Mouse (Mus musculus) MEL (cell line): ENCODE results near the gene Stim1. TPM values are rescaled to one million over a fixed set of nuclear protein-coding genes. Genes with fewer than 3 reads are reported as not detected.

Experiments
- DNase-seq: peaks from one replicate; pipeline ENCODE4 v3.0.0; 2011; ENCODE audit warnings: low read depth, low spot score
- H3K27ac ChIP-seq: 2 replicates; pipeline ENCODE4 v1.5.1; 2012; ENCODE audit warnings: low read depth, mild to moderate bottlenecking, control low read depth, low read length, moderate library complexity; ENCODE audit not compliant: control insufficient read depth
- H3K27me3 ChIP-seq, 2 experiments: fragments of 150-350 bp in 1 of 2; sonication (generic) in 1 of 2; 2 replicates each; pipeline ENCODE4 v1.6.1; 2012; ENCODE audit warnings: low read length in 2 of 2, mild to moderate bottlenecking in 2 of 2, improper control_type of control experiment in 1 of 2, moderate library complexity in 1 of 2; ENCODE audit not compliant: insufficient read depth in 2 of 2, control insufficient read depth in 1 of 2
- H3K36me3 ChIP-seq, 2 experiments: 2 replicates each; pipeline ENCODE4 v1.6.1; 2012 to 2014; ENCODE audit warnings: low read length in 2 of 2, improper control_type of control experiment in 1 of 2, inconsistent platforms in 1 of 2, mild to moderate bottlenecking in 1 of 2; ENCODE audit not compliant: insufficient read depth in 2 of 2, control insufficient read depth in 1 of 2
- H3K4me1 ChIP-seq, 2 experiments: fragments of 150-350 bp in 1 of 2; sonication (generic) in 1 of 2; 2 replicates each; pipeline ENCODE4 v1.6.1; 2012; ENCODE audit warnings: low read length in 2 of 2, improper control_type of control experiment in 1 of 2, mild to moderate bottlenecking in 1 of 2; ENCODE audit not compliant: insufficient read depth in 2 of 2, control insufficient read depth in 1 of 2
- H3K4me3 ChIP-seq, 2 experiments: fragments of 150-350 bp in 1 of 2; sonication (generic) in 1 of 2; 2 replicates each; pipeline ENCODE4 v1.5.1; 2012; ENCODE audit warnings: low read depth in 2 of 2, low read length in 2 of 2, mild to moderate bottlenecking in 2 of 2, moderate library complexity in 2 of 2, control low read depth in 1 of 2, improper control_type of control experiment in 1 of 2; ENCODE audit not compliant: control insufficient read depth in 1 of 2, insufficient read depth in 1 of 2
- H3K79me2 ChIP-seq: 2 replicates; pipeline ENCODE4 v1.6.1; 2012; ENCODE audit warnings: mild to moderate bottlenecking, low read length, moderate library complexity; ENCODE audit not compliant: control insufficient read depth, poor library complexity, insufficient read depth
- H3K9ac ChIP-seq: 2 replicates; pipeline ENCODE4 v1.6.1; 2012; ENCODE audit warnings: low read depth, mild to moderate bottlenecking, control low read depth, low read length, moderate library complexity; ENCODE audit not compliant: control insufficient read depth, poor library complexity, severe bottlenecking
- H3K9me3 ChIP-seq: fragments of 150-350 bp; sonication (generic); replicated peaks from 2 replicates; pipeline ENCODE4 v1.6.1; 2012; ENCODE audit warnings: mild to moderate bottlenecking, low read length, improper control_type of control experiment, moderate library complexity; ENCODE audit not compliant: insufficient read depth
- BHLHE40 ChIP-seq: IDR thresholded peaks from 2 replicates; pipeline ENCODE4 v1.6.1; 2012; ENCODE audit warnings: low read depth, mild to moderate bottlenecking, inconsistent platforms, low read length, improper control_type of control experiment, borderline replicate concordance
- CHD1 ChIP-seq: IDR thresholded peaks from 2 replicates; pipeline ENCODE4 v1.6.1; 2012; ENCODE audit warnings: low read depth, mild to moderate bottlenecking, inconsistent platforms, low read length, improper control_type of control experiment
- E2F4 ChIP-seq: IDR thresholded peaks from 2 replicates; pipeline ENCODE4 v1.6.1; 2011; ENCODE audit warnings: low read depth, low read length, improper control_type of control experiment, borderline replicate concordance
- ELF1 ChIP-seq: IDR thresholded peaks from 2 replicates; pipeline ENCODE4 v1.6.1; 2014; ENCODE audit warnings: low read depth, mild to moderate bottlenecking, inconsistent platforms, low read length, improper control_type of control experiment, moderate library complexity
- EP300 ChIP-seq, 2 experiments: IDR thresholded peaks; 2 replicates each; pipeline ENCODE4 v1.6.1; 2011; ENCODE audit warnings: improper control_type of control experiment in 2 of 2, low read length in 2 of 2, low read depth in 1 of 2, mild to moderate bottlenecking in 1 of 2
- ETS1 ChIP-seq: IDR thresholded peaks from 2 replicates; pipeline ENCODE4 v1.6.1; 2012; ENCODE audit warnings: low read depth, mild to moderate bottlenecking, inconsistent platforms, low read length, improper control_type of control experiment, moderate library complexity
- GATA1 ChIP-seq: IDR thresholded peaks from 2 replicates; pipeline ENCODE4 v1.6.1; 2011; ENCODE audit warnings: low read depth, low read length, improper control_type of control experiment
- JUND ChIP-seq: IDR thresholded peaks from 2 replicates; pipeline ENCODE4 v1.6.1; 2011; ENCODE audit warnings: low read depth, mild to moderate bottlenecking, improper control_type of control experiment, low read length
- KAT2A ChIP-seq: conservative IDR thresholded peaks from 2 replicates; pipeline ENCODE4 v1.6.1; 2012; ENCODE audit warnings: low read depth, low read length, improper control_type of control experiment, inconsistent platforms
- MAFK ChIP-seq: IDR thresholded peaks from 2 replicates; pipeline ENCODE4 v1.6.1; 2011; ENCODE audit warnings: low read depth, mild to moderate bottlenecking, low read length, improper control_type of control experiment, borderline replicate concordance
- MAX ChIP-seq: IDR thresholded peaks from 2 replicates; pipeline ENCODE4 v1.6.1; 2011; ENCODE audit warnings: low read length, improper control_type of control experiment
- MXI1 ChIP-seq: IDR thresholded peaks from 2 replicates; pipeline ENCODE4 v1.6.1; 2011; ENCODE audit warnings: mild to moderate bottlenecking, low read depth, low read length, improper control_type of control experiment
- MYC ChIP-seq: IDR thresholded peaks from 2 replicates; pipeline ENCODE4 v1.6.1; 2011; ENCODE audit warnings: low read depth, mild to moderate bottlenecking, low read length, improper control_type of control experiment, moderate library complexity
- NRF1 ChIP-seq: IDR thresholded peaks from 2 replicates; pipeline ENCODE4 v1.6.1; 2014; ENCODE audit warnings: low read depth, mild to moderate bottlenecking, inconsistent platforms, low read length, improper control_type of control experiment, moderate library complexity; ENCODE audit not compliant: poor library complexity, insufficient read depth, severe bottlenecking
- POLR2A ChIP-seq, 2 experiments: IDR thresholded peaks; 2 replicates each; pipeline ENCODE4 v1.6.1; 2011 to 2012; ENCODE audit warnings: low read length in 2 of 2, mild to moderate bottlenecking in 2 of 2, control low read depth in 1 of 2, improper control_type of control experiment in 1 of 2, low read depth in 1 of 2, moderate library complexity in 1 of 2; ENCODE audit not compliant: control insufficient read depth in 1 of 2, insufficient read depth in 1 of 2, poor library complexity in 1 of 2
- POLR2AphosphoS5 ChIP-seq: IDR thresholded peaks from 2 replicates; pipeline ENCODE4 v1.6.1; 2012; ENCODE audit warnings: low read depth, borderline replicate concordance, mild to moderate bottlenecking, inconsistent platforms, low read length, moderate library complexity, mixed read lengths
- RAD21 ChIP-seq: IDR thresholded peaks from 2 replicates; pipeline ENCODE4 v1.6.1; 2011; ENCODE audit warnings: mild to moderate bottlenecking, low read depth, low read length, improper control_type of control experiment
- SIN3A ChIP-seq: IDR thresholded peaks from 2 replicates; pipeline ENCODE4 v1.6.1; 2012; ENCODE audit warnings: low read length, improper control_type of control experiment, inconsistent platforms
- SMC3 ChIP-seq: IDR thresholded peaks from 2 replicates; pipeline ENCODE4 v1.6.1; 2011; ENCODE audit warnings: low read depth, low read length, improper control_type of control experiment
- TBP ChIP-seq: IDR thresholded peaks from 2 replicates; pipeline ENCODE4 v1.8.0; 2011; ENCODE audit warnings: low read depth, low read length, improper control_type of control experiment
- TCF12 ChIP-seq: IDR thresholded peaks from 2 replicates; pipeline ENCODE4 v1.6.1; 2014; ENCODE audit warnings: low read depth, mild to moderate bottlenecking, inconsistent platforms, low read length, improper control_type of control experiment, moderate library complexity
- USF1 ChIP-seq: IDR thresholded peaks from 2 replicates; pipeline ENCODE4 v1.6.1; 2014; ENCODE audit warnings: low read depth, mild to moderate bottlenecking, inconsistent platforms, low read length, improper control_type of control experiment, moderate library complexity
- USF2 ChIP-seq, 2 experiments: IDR thresholded peaks; 2 replicates each; pipeline ENCODE4 v1.6.1; 2011 to 2012; ENCODE audit warnings: improper control_type of control experiment in 2 of 2, low read length in 2 of 2, borderline replicate concordance in 1 of 2, inconsistent platforms in 1 of 2, low read depth in 1 of 2, mild to moderate bottlenecking in 1 of 2; ENCODE audit not compliant: insufficient read depth in 1 of 2
- ZKSCAN1 ChIP-seq: IDR thresholded peaks from 2 replicates; pipeline ENCODE4 v1.6.1; 2012; ENCODE audit warnings: low read depth, mild to moderate bottlenecking, inconsistent platforms, low read length, improper control_type of control experiment, moderate library complexity
- ZNF384 ChIP-seq: IDR thresholded peaks from 2 replicates; pipeline ENCODE4 v1.6.1; 2012; ENCODE audit warnings: low read depth, mild to moderate bottlenecking, inconsistent platforms, low read length, improper control_type of control experiment
- polyA plus RNA-seq, 2 experiments: library from polyadenylated mRNA; stranded (reverse) in 1 of 2; unstranded in 1 of 2; fragments of >175 nt in 1 of 2; fragments of >200 nt in 1 of 2; gene quantifications; 2 replicates each; pipeline versions ENCODE4 v1.2.1 to v1.2.4; 2012; ENCODE audit warnings: low replicate concordance in 2 of 2, low read depth in 1 of 2; ENCODE audit not compliant: insufficient read length in 2 of 2, insufficient read depth in 1 of 2, missing spikeins in 1 of 2
- total RNA-seq: library from RNA; depleted of rRNA; stranded (reverse); fragments of 300-350 nt; gene quantifications from 2 replicates; pipeline ENCODE4 v1.2.3, GENCODE M21; 2012

Stim1 gene
- total and polyA plus RNA-seq, 3 experiments = 26.1 to 65.0 TPM; not detected in 1

DNA sequence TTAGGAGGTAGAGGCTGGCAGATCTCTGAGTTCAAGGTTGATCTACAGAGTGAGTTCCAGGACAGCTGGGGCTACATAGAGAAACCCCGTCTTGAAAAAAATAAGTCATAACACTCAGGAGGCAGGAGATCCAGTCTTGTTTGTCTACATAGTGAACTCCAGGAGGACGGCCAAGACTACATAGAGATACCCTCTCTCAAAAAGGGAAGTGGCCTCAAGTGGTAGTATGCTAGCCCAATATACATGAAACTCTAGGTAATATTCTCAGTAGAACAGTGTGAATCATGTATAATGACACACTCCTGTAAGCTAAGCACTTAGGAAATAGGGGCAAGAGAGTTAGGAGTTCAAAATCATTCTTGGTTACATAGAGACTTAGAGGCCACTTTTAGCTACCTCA, 126.3 kb downstream of the Stim1 start:
- Histone ChIP-seq H3K4me3 (no peak overlapping the region), H3K79me2 (0 out of 2 replicates have a peak, but pooled peaks cover 3% of the 10 kb centered on the region), H3K4me1 (peaks cover 25 to 42% of the 10 kb centered on the region in 2 experiments), H3K9ac (no peak overlapping the region), H3K27me3 (no peaks in the 10 kb centered on the region), H3K36me3 (peaks cover 0 to 37% of the 10 kb centered on the region in 2 experiments; a peak in 3 of 4 replicates), H3K9me3 (no peaks in the 10 kb centered on the region), H3K27ac (peak overlapping the region; percentile 47)
- peak; percentile 89 for DNase-seq
- TF ChIP-seq CHD1 (no peak), ZNF384 (peak; percentile 58), NRF1 (no peak), RAD21 (no peak), GATA1 (no peak), ZKSCAN1 (no peak), ELF1 (no peak), SMC3 (0 out of 2 replicates have a peak, but pooled peaks have one; percentile 16), KAT2A (no peak), MAFK (no peak), EP300 (IDR thresholded peaks at IDR 0.05; ENCODE audit: low read depth in 1 of 2, low read length in 2 of 2) (peak in 1 of 2 experiments; percentile 73; a peak in 2 of 4 replicates), MYC (0 out of 2 replicates have a peak, but pooled peaks have one; percentile 30)

DNA sequence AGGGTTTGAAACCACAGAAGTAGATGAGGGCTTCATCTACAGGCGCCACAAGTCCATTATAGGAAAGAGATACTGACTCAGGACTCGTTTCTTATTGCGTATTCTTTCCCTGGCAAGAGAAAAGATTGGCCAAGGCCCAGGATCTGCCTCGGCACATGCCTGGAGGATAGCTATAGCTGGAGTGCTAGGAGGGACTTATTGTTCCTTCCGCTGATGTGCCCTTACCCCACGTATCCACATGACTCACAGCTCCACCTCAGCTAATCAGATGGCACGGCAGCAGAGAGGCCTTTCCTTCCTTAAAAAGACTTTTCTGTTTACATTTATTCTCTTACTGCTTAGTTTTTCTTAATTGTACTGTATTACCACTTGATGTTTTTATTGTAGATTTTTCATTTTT, 128.3 kb downstream of the Stim1 start:
- H3K27ac ChIP-seq = peak overlapping the region; percentile 84
- no peaks in the 10 kb centered on the region for H3K9me3 ChIP-seq
- no peak for TF ChIP-seq E2F4
- peak; percentile 70; the same call in 1 of the 2 replicates for TF ChIP-seq JUND
- peak; percentile 68; the same call in 1 of the 2 replicates for TF ChIP-seq SIN3A
- TF ChIP-seq ZKSCAN1 = no peak
- TF ChIP-seq NRF1 = no peak
- TF ChIP-seq POLR2AphosphoS5 = no peak
- TF ChIP-seq MAX = peak; percentile 81
- TF ChIP-seq POLR2A (IDR thresholded peaks at IDR 0.05; ENCODE audit: control insufficient read depth in 1 of 2, insufficient read depth in 1 of 2, low read depth in 1 of 2, low read length in 2 of 2, poor library complexity in 1 of 2) = peak in 1 of 2 experiments; percentile 63; a peak in 2 of 4 replicates
- peak; percentile 79 for TF ChIP-seq MYC
- TF ChIP-seq ELF1 = peak; percentile 55
- peak; percentile 71 for TF ChIP-seq BHLHE40
- TF ChIP-seq EP300 (IDR thresholded peaks at IDR 0.05; ENCODE audit: low read depth in 1 of 2, low read length in 2 of 2) = peak; percentile 46 to 47; a peak in 3 of 4 replicates
- no peak for TF ChIP-seq USF2 (IDR thresholded peaks at IDR 0.05; ENCODE audit: borderline replicate concordance in 1 of 2, insufficient read depth in 1 of 2, low read depth in 1 of 2, low read length in 2 of 2)
- no peak for TF ChIP-seq MAFK
- no peak for TF ChIP-seq RAD21
- peak; percentile 62 for TF ChIP-seq ETS1
- TF ChIP-seq GATA1 = peak; percentile 86
- peak; percentile 87 for TF ChIP-seq MXI1
- 0 out of 2 replicates have a peak, but pooled peaks have one; percentile 21 for TF ChIP-seq TCF12
- TF ChIP-seq TBP = peak; percentile 63; the same call in 1 of the 2 replicates
- TF ChIP-seq USF1 = peak; percentile 80
- H3K4me1 ChIP-seq = peaks cover 21 to 33% of the 10 kb centered on the region in 2 experiments
- 0 out of 2 replicates have a peak, but pooled peaks cover 3% of the 10 kb centered on the region for H3K79me2 ChIP-seq
- DNase-seq = peak; percentile 93
- H3K36me3 ChIP-seq = peaks cover 0 to 30% of the 10 kb centered on the region in 2 experiments; a peak in 3 of 4 replicates
- H3K4me3 ChIP-seq = peak overlapping the region in 1 of 2 experiments; percentile 38; a peak in 2 of 4 replicates
- H3K9ac ChIP-seq = peak overlapping the region; percentile 45
- H3K27me3 ChIP-seq = no peaks in the 10 kb centered on the region
